Mouse (Mus musculus) cerebellum, adult 9-10 months (tissue): ENCODE results near the gene Syt17.

Source experiments
- DNase-seq: peaks from one replicate; pipeline ENCODE4 v3.0.0; 2022

The Syt17 gene

GRCm38 (mm10) chr7:118462818-118463762 is 15.1 kb upstream of the Syt17 start:
- no peak for DNase-seq

- no peak for DNase-seq
These were observed 13.5 kb upstream of the Syt17 start for GRCm38 (mm10) chr7:118461400-118462136.

- no peak for DNase-seq
These were observed 5.7 kb upstream of the Syt17 start for GRCm38 (mm10) chr7:118453722-118454121.

- DNase-seq: no peak
These were observed 4.9 kb upstream of the Syt17 start for GRCm38 (mm10) chr7:118452940-118453339.

- DNase-seq: no peak
These were observed 510 bp downstream of the Syt17 start for GRCm38 (mm10) chr7:118447291-118448133.

GRCm38 (mm10) chr7:118443895-118444485 is 4.0 kb downstream of the Syt17 start:
- DNase-seq: no peak

GRCm38 (mm10) chr7:118443371-118443770 is 4.7 kb downstream of the Syt17 start:
- no peak for DNase-seq

GRCm38 (mm10) chr7:118441535-118441934 is 6.5 kb downstream of the Syt17 start:
- no peak for DNase-seq

GRCm38 (mm10) chr7:118437101-118437802 is 10.8 kb downstream of the Syt17 start:
- DNase-seq: no peak

- DNase-seq: no peak
These were observed 19.1 kb downstream of the Syt17 start for GRCm38 (mm10) chr7:118428937-118429336.

- DNase-seq: no peak
These were observed 28.4 kb downstream of the Syt17 start for GRCm38 (mm10) chr7:118419491-118420180.

GRCm38 (mm10) chr7:118414183-118414582 is 33.8 kb downstream of the Syt17 start:
- no peak for DNase-seq

- DNase-seq: no peak
These were observed 36.1 kb downstream of the Syt17 start for GRCm38 (mm10) chr7:118411877-118412276.

- DNase-seq: no peak
These were observed 38.6 kb downstream of the Syt17 start for GRCm38 (mm10) chr7:118409421-118409820.

- no peak for DNase-seq
These were observed 42.8 kb downstream of the Syt17 start for GRCm38 (mm10) chr7:118405251-118405650.

- peak; percentile 12 for DNase-seq
These were observed 45.4 kb downstream of the Syt17 start for GRCm38 (mm10) chr7:118402576-118403022.

- no peak for DNase-seq
These were observed 46.1 kb downstream of the Syt17 start for GRCm38 (mm10) chr7:118401949-118402348.

- no peak for DNase-seq
These were observed 48.3 kb downstream of the Syt17 start for GRCm38 (mm10) chr7:118399764-118400163.

- DNase-seq: no peak
These were observed 57.3 kb downstream of the Syt17 start for GRCm38 (mm10) chr7:118390705-118391104.

- no peak for DNase-seq
These were observed 67.0 kb downstream of the Syt17 start for GRCm38 (mm10) chr7:118380996-118381395.

GRCm38 (mm10) chr7:118380056-118380455 is 68.0 kb downstream of the Syt17 start:
- no peak for DNase-seq
